Mouse (Mus musculus): Measurements from ENCODE around the gene Ercc6l. TPM values are rescaled to one million over a fixed set of nuclear protein-coding genes. Genes with fewer than 3 reads are reported as not detected.
"Not testable (repeated sequence)": the region's sequence is repeated elsewhere in the genome, so short reads cannot be mapped to it uniquely, and the experiment has no call there.

Ercc6l gene
- total RNA-seq, 1 experiment from 2014 or later: 2.6 TPM

GRCm38 (mm10) chrX:102109349-102109748 lies 47.5 kb downstream of the Ercc6l start:
- DNase-seq: not testable (repeated sequence)

- not testable (repeated sequence) for DNase-seq
Observed at GRCm38 (mm10) chrX:102103830-102104229, 53.1 kb downstream of the Ercc6l start.

GRCm38 (mm10) chrX:102101886-102102285 lies 55.0 kb downstream of the Ercc6l start:
- DNase-seq: no peak

- no peak for DNase-seq
Observed at GRCm38 (mm10) chrX:102094381-102094904, 62.4 kb downstream of the Ercc6l start.

Other genes with a start within 250 kb of the Ercc6l start
- gene Rtl5, start 85.8 kb downstream of the Ercc6l start, total RNA-seq (2021): 7.8 and 11.4 TPM in 2 replicates
- gene Pin4, start 37.6 kb downstream of the Ercc6l start, total RNA-seq (2021): 68.7 and 82.7 TPM in 2 replicates
- 948 and 1,120 TPM in 2 replicates for gene Rps4x, start 32.3 kb upstream of the Ercc6l start, total RNA-seq (2021)
- 1.7 and 2.1 TPM in 2 replicates for gene Cited1, start 95.1 kb upstream of the Ercc6l start, total RNA-seq (2021)

All from adrenal gland, postnatal 14 days (tissue).